Mouse (Mus musculus) adrenal gland, adult 18-20 months (tissue): ENCODE results near the gene Polr2i. TPM values are rescaled to one million over a fixed set of nuclear protein-coding genes. Genes with fewer than 3 reads are reported as not detected.
A peak's percentile ranks its signal among the peaks of the same experiment; 100 is the strongest.
"Not testable (repeated sequence)": the region's sequence is repeated elsewhere in the genome, so short reads cannot be mapped to it uniquely, and the experiment has no call there.

Experiments used
- DNase-seq, 2 experiments: peaks; one replicate each; pipeline ENCODE4 v3.0.0; 2021 to 2022; ENCODE audit warnings: low spot score in 2 of 2
- total RNA-seq, 2 experiments: library from RNA; stranded (reverse); gene quantifications; 1 replicate in 1 of 2; 2 replicates in 1 of 2; pipeline ENCODE4 v1.2.3; 2021

The Polr2i gene
- total RNA-seq, 2 experiments from 2014 or later, result 51.1 to 64.1 TPM

- no peak for DNase-seq
Observed at GRCm38 (mm10) chr7:30202895-30203690, 28.7 kb upstream of the Polr2i start.

GRCm38 (mm10) chr7:30204380-30204779 lies 27.4 kb upstream of the Polr2i start:
- DNase-seq, result no peak

GRCm38 (mm10) chr7:30205383-30205782 lies 26.4 kb upstream of the Polr2i start:
- DNase-seq, result peak; percentile 64 to 67

GRCm38 (mm10) chr7:30206364-30206763 lies 25.4 kb upstream of the Polr2i start:
- DNase-seq, result not testable (repeated sequence)

GRCm38 (mm10) chr7:30211025-30211424 lies 20.7 kb upstream of the Polr2i start:
- DNase-seq, result no peak

GRCm38 (mm10) chr7:30213881-30214280 lies 17.9 kb upstream of the Polr2i start:
- no peak for DNase-seq

- DNase-seq, result no peak
Observed at GRCm38 (mm10) chr7:30215875-30216274, 15.9 kb upstream of the Polr2i start.

- DNase-seq, result peak; percentile 75 to 79
Observed at GRCm38 (mm10) chr7:30216723-30217151, 15.0 kb upstream of the Polr2i start.

- DNase-seq, result no peak
Observed at GRCm38 (mm10) chr7:30217277-30217676, 14.5 kb upstream of the Polr2i start.

GRCm38 (mm10) chr7:30219293-30220007 lies 12.3 kb upstream of the Polr2i start:
- DNase-seq, result no peak

GRCm38 (mm10) chr7:30220008-30220356 lies 11.8 kb upstream of the Polr2i start:
- no peak for DNase-seq

GRCm38 (mm10) chr7:30221433-30221832 lies 10.3 kb upstream of the Polr2i start:
- DNase-seq, result no peak

GRCm38 (mm10) chr7:30222205-30222604 lies 9.5 kb upstream of the Polr2i start:
- DNase-seq, result no peak

- DNase-seq, result no peak
Observed at GRCm38 (mm10) chr7:30224206-30224605, 7.5 kb upstream of the Polr2i start.

GRCm38 (mm10) chr7:30231328-30231668 lies 450 bp upstream of the Polr2i start:
- no peak for DNase-seq

- peak; percentile 18 to 52 for DNase-seq
Observed at GRCm38 (mm10) chr7:30232631-30233148, 942 bp downstream of the Polr2i start.

GRCm38 (mm10) chr7:30233387-30233786 lies 1.6 kb downstream of the Polr2i start:
- no peak for DNase-seq

- no peak for DNase-seq
Observed at GRCm38 (mm10) chr7:30234276-30234858, 2.6 kb downstream of the Polr2i start.

- no peak for DNase-seq
Observed at GRCm38 (mm10) chr7:30235091-30235490, 3.3 kb downstream of the Polr2i start.

GRCm38 (mm10) chr7:30235625-30236024 lies 3.9 kb downstream of the Polr2i start, which contains the start of gene Ovol3:
Ovol3 (minus strand) TSS chr7:30235725.
- DNase-seq, result no peak

GRCm38 (mm10) chr7:30237374-30237773 lies 5.6 kb downstream of the Polr2i start:
- not testable (repeated sequence) for DNase-seq
